Mouse (Mus musculus) bone marrow, adult 2 months (tissue): ENCODE measurements around the gene Mrpl14.

ENCODE experiments used
- CTCF ChIP-seq: fragments of 200-500 bp; IDR thresholded peaks from 2 replicates; pipeline ENCODE4 v1.5.1; 2011; ENCODE audit warnings: low read length, control low read depth; ENCODE audit not compliant: control insufficient read depth, insufficient read depth
- POLR2A ChIP-seq: fragments of 200-500 bp; IDR thresholded peaks from 2 replicates; pipeline ENCODE4 v1.6.1; 2011; ENCODE audit warnings: low read depth, mild to moderate bottlenecking, control low read depth, low read length, borderline replicate concordance; ENCODE audit not compliant: control insufficient read depth

GRCm38 (mm10) chr17:45699039-45699740 is 13.1 kb downstream of the Mrpl14 start:
- TF ChIP-seq CTCF (no peak), POLR2A (no peak)
